Mouse (Mus musculus) hindbrain, embryonic 10.5 days (tissue): ENCODE data around the gene Rcc2. TPM values are rescaled to one million over a fixed set of nuclear protein-coding genes. Genes with fewer than 3 reads are reported as not detected.

Source experiments
- DNase-seq: peaks from one replicate; pipeline ENCODE4 v3.0.0-alpha.2; 2017; ENCODE audit warnings: low spot score
- H3K27ac ChIP-seq: fragments of 300-500 bp; sonication (generic); 2 replicates; pipeline ENCODE4 v1.5.1; 2016; ENCODE audit warnings: mild to moderate bottlenecking, moderate library complexity
- H3K27me3 ChIP-seq: fragments of 300-500 bp; sonication (generic); 2 replicates; pipeline ENCODE4 v1.6.1; 2016; ENCODE audit warnings: mild to moderate bottlenecking; ENCODE audit not compliant: poor library complexity, insufficient read depth, severe bottlenecking
- H3K36me3 ChIP-seq: fragments of 300-500 bp; sonication (generic); 2 replicates; pipeline ENCODE4 v1.6.1; 2016; ENCODE audit warnings: mild to moderate bottlenecking, moderate library complexity
- H3K4me1 ChIP-seq: fragments of 300-500 bp; sonication (generic); replicated peaks from 2 replicates; pipeline ENCODE4 v1.6.1; 2016; ENCODE audit warnings: mild to moderate bottlenecking
- H3K4me3 ChIP-seq: fragments of 300-500 bp; sonication (generic); 2 replicates; pipeline ENCODE4 v1.5.1; 2016; ENCODE audit warnings: mild to moderate bottlenecking, moderate library complexity
- H3K9me3 ChIP-seq: fragments of 300-500 bp; sonication (generic); 2 replicates; pipeline ENCODE4 v1.6.1; 2016; ENCODE audit warnings: mild to moderate bottlenecking, moderate library complexity
- WGBS: fragments of 180-500 bp; shearing (Covaris S2); methylation state at CpG from one replicate; pipeline ENCODE4 v1.1.7; 2016; 5-methylcytosine and 5-hydroxymethylcytosine counted together
- polyA plus RNA-seq: library from polyadenylated mRNA; unstranded; fragments of >200 nt; fragmentation: Nextera tagmentation; extraction: Ambion mirVana; gene quantifications from 2 replicates; pipeline ENCODE4 v1.2.1, GENCODE M21; 2016

The Rcc2 gene
- polyA plus RNA-seq, 1 experiment from 2014 or later: 33.9 TPM

DNA sequence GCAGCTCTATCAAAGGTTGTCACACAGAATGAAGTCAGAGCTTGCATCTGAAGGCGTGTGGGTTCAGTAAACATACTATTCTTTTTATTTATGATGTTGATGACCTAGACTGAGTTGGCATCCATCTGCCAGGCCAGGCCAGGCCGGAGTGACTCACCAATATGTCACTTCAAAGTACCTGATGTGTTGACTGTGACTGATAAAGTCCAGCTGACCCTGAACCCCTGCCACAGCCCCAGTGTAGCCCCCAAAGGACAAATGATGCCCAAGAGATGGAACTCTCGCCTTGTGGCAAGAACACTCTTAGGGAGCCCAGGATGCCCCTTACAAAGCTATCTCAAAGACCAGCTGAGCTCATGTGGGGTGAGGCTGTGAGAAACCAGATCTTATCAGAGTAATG, 55.5 kb downstream of the Rcc2 start:
- H3K4me1 ChIP-seq: peaks cover 43% of the 10 kb centered on the region
- no peaks in the 10 kb centered on the region for H3K36me3 ChIP-seq
- H3K4me3 ChIP-seq: no peak overlapping the region
- H3K27me3 ChIP-seq: 0 out of 2 replicates have a peak, but pooled peaks cover 21% of the 10 kb centered on the region
- 84% methylated on average over 3 of the region's 3 CpGs for WGBS
- H3K9me3 ChIP-seq: no peaks in the 10 kb centered on the region
- no peak overlapping the region for H3K27ac ChIP-seq
- no peak for DNase-seq

DNA sequence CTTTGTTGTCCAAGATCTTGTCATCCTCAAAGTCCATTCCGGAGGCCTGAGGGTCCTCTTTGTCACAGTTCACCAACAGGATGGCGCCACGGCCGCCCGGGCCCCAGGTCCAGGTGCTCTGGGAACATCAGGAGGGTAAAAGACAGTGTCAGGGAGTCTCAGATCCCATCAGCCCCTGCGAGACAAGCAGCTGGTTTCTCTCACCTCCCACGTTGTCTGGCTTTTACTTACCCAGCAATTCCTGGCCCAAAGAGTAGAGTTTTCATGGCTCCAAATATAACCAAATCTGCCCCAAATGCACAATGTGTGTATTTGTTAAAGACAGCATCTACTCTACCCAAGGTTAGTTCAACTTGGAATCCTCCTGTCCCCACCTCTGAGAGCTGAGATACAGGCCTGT, 61.3 kb downstream of the Rcc2 start:
- H3K36me3 ChIP-seq: no peaks in the 10 kb centered on the region
- H3K27ac ChIP-seq: no peak overlapping the region
- peaks cover 39% of the 10 kb centered on the region for H3K4me1 ChIP-seq
- H3K27me3 ChIP-seq: 0 out of 2 replicates have a peak, but pooled peaks cover 16% of the 10 kb centered on the region
- DNase-seq: no peak
- no peak overlapping the region for H3K4me3 ChIP-seq
- H3K9me3 ChIP-seq: no peaks in the 10 kb centered on the region
- 90% methylated on average over 7 of the region's 7 CpGs for WGBS

DNA sequence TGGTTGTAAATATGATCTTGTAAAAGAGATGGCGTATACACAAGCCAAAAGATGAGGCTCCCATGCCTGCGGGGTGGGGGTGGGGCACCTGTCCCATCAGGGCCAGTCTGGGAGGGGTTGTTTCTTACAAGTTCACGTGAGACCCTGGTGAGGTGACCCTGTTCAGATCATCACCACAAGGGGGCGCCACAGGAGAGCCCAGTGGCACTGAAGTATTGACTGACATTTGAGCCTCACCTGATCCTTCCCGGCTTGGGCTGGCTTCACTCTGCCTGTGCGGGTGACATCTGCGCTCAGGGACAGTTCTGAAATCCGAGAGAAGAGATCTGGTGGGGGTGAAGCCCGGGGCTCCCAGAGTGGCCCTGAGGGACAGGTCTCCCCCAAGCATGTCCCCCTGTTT, 62.8 kb downstream of the Rcc2 start:
- H3K27ac ChIP-seq: no peak overlapping the region
- no peak overlapping the region for H3K4me3 ChIP-seq
- no peaks in the 10 kb centered on the region for H3K36me3 ChIP-seq
- 17% methylated on average over 9 of the region's 9 CpGs for WGBS
- 0 out of 2 replicates have a peak, but pooled peaks cover 10% of the 10 kb centered on the region for H3K27me3 ChIP-seq
- no peaks in the 10 kb centered on the region for H3K9me3 ChIP-seq
- peaks cover 24% of the 10 kb centered on the region for H3K4me1 ChIP-seq
- DNase-seq: peak; percentile 68

DNA sequence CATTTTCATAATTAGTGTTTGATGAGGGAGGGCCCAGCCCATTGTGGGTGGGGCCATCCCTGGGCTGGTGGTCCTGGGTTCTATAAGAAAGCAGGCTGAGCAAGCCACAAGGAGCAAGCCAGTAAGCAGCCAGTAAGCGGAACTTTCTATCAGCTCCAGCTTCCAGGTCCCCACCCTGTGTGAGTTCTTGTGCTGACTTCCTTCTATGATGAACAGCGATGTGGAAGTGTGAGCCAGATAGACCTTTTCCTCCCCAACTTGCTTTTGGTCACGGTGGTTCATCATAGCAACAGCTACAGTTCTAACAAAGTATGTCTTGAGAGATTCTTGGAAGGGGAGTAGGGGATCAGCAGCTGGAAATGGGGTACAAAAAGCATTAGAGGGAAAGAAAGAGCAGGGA, 65.6 kb downstream of the Rcc2 start:
- Histone ChIP-seq H3K4me1 (peaks cover 7% of the 10 kb centered on the region), H3K36me3 (no peaks in the 10 kb centered on the region)
- no peak for DNase-seq

DNA sequence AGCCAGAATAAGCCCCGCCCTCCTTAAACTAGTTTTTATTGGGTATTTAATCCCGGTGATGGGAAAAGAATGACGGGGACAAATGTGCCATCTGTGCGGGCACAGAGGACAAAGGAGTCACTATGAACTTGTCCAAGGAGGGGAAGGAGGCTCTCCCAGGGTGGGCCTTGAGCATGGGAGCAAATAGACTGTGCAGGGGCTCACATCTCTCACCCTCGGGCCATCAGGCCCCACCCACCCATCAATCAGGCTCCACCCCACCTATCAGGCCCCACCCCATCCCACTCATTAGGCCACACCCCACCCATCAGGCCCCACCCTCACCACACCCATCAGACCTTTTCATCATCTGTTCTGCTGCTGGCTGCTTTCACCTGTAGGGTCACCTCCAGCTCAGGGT, 68.6 kb downstream of the Rcc2 start:
- Histone ChIP-seq H3K36me3 (no peaks in the 10 kb centered on the region), H3K27me3 (0 out of 2 replicates have a peak, but pooled peaks cover 2% of the 10 kb centered on the region), H3K4me1 (peaks cover 16% of the 10 kb centered on the region), H3K4me3 (no peak overlapping the region), H3K9me3 (no peaks in the 10 kb centered on the region), H3K27ac (no peak overlapping the region)
- DNase-seq: no peak
- WGBS: 84% methylated on average over 5 of the region's 5 CpGs

More for the DNA sequence above, 65.6 kb downstream of the Rcc2 start:
- no peak overlapping the region for H3K4me3 ChIP-seq
- 0 out of 2 replicates have a peak, but pooled peaks cover 2% of the 10 kb centered on the region for H3K27me3 ChIP-seq
- WGBS: 87% methylated on average over 3 of the region's 3 CpGs
- H3K9me3 ChIP-seq: no peaks in the 10 kb centered on the region
- no peak overlapping the region for H3K27ac ChIP-seq

DNA sequence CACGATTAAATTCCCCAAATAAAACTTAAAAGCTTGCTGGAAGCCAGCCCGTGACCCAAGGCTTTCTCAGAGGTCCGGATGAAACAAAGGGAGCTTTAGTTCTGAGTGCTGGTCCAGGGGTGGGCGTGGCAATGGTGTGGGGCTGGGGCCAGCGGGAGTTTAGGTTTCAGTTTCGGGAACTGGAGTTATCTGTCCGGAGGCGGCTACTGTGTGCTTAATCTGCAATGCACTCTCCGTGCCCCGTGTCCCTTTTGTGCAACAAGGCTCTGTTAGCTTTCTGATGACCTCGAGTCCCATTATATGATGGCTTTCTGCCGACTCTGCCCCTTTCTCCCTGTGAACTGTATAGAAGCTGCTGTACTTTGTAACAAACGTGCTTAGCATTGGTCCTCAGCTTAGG, 70.1 kb downstream of the Rcc2 start:
- peak overlapping the region; percentile 51; the same call in 1 of the 2 replicates for H3K27ac ChIP-seq
- H3K36me3 ChIP-seq: no peaks in the 10 kb centered on the region
- WGBS: 8% methylated on average over 13 of the region's 13 CpGs
- peaks cover 22% of the 10 kb centered on the region for H3K4me1 ChIP-seq
- H3K4me3 ChIP-seq: peak overlapping the region; percentile 37
- peak; percentile 51 for DNase-seq
- 0 out of 2 replicates have a peak, but pooled peaks cover 2% of the 10 kb centered on the region for H3K27me3 ChIP-seq
- H3K9me3 ChIP-seq: no peaks in the 10 kb centered on the region

DNA sequence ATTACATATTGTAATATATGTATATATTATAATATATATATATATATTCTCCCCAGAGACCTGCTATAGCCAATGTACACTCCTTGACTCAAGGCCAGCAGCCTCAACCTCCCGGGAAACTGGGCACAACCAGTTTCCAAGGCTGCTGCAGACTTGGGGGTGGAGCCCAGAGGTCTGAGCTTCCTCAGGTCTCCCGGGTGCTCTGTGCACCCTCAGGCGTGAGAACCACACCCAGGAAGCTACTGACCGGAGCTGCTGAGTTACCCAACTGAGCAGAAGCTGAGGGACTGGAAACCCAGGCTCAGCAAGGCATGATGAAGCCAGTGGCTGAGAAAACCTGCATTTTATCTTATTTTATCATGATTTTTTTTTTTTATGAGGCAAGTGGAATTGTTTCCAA, 70.8 kb downstream of the Rcc2 start:
- no peak overlapping the region for H3K27ac ChIP-seq
- WGBS: 54% methylated on average over 4 of the region's 4 CpGs
- H3K9me3 ChIP-seq: no peaks in the 10 kb centered on the region
- H3K27me3 ChIP-seq: 0 out of 2 replicates have a peak, but pooled peaks cover 2% of the 10 kb centered on the region
- no peak overlapping the region for H3K4me3 ChIP-seq
- no peak for DNase-seq
- peaks cover 22% of the 10 kb centered on the region for H3K4me1 ChIP-seq
- no peaks in the 10 kb centered on the region for H3K36me3 ChIP-seq

Other genes with a start within 250 kb of the Rcc2 start
- 23.7 and 32.3 TPM in 2 replicates for gene Arhgef10l, start 34.5 kb upstream of the Rcc2 start, polyA plus RNA-seq
- 0.06 TPM in 1 of 2 replicates, not detected in the other for gene Padi6, start 42.1 kb downstream of the Rcc2 start, polyA plus RNA-seq
- gene Padi4, start 73.7 kb downstream of the Rcc2 start, polyA plus RNA-seq: 0.35 and 0.51 TPM in 2 replicates
- 0.08 and 0.10 TPM in 2 replicates for gene Padi3, start 110.1 kb downstream of the Rcc2 start, polyA plus RNA-seq
- gene Padi1, start 145.2 kb downstream of the Rcc2 start, polyA plus RNA-seq: 0.07 TPM in 2 replicates
- gene Padi2, start 205.8 kb downstream of the Rcc2 start, polyA plus RNA-seq: 1.4 and 3.8 TPM in 2 replicates